Mouse (Mus musculus) E14TG2a.4 (cell line): ENCODE measurements around the gene Hyal1.

Experiments
- CTCF ChIP-seq: conservative IDR thresholded peaks from 2 replicates; pipeline ENCODE4 v1.5.1; 2014; ENCODE audit warnings: low read length
- NANOG ChIP-seq: IDR thresholded peaks from 2 replicates; pipeline ENCODE4 v1.6.1; 2014; ENCODE audit warnings: borderline replicate concordance, low read length, mixed read lengths
- POU5F1 ChIP-seq: IDR thresholded peaks from 2 replicates; pipeline ENCODE4 v1.6.1; 2014; ENCODE audit warnings: low read length, borderline replicate concordance

- TF ChIP-seq CTCF: no peak
- TF ChIP-seq POU5F1: no peak
- no peak for TF ChIP-seq NANOG
These were observed 7.5 kb upstream of the Hyal1 start for GRCm38 (mm10) chr9:107569270-107569669.
